Mouse (Mus musculus) spleen, adult 18-20 months (tissue): Measurements from ENCODE around the gene Aqp12.
"Not testable (repeated sequence)": the region's sequence is repeated elsewhere in the genome, so short reads cannot be mapped to it uniquely, and the experiment has no call there.

Experiments
- DNase-seq, 2 experiments: peaks; one replicate each; pipeline ENCODE4 v3.0.0; 2022; ENCODE audit warnings: mixed read lengths in 2 of 2

Aqp12 gene

GRCm38 (mm10) chr1:93006061-93006460 lies at the start of gene Aqp12:
Aqp12 (plus strand) TSS chr1:93006334.
- no peak for DNase-seq

DNA sequence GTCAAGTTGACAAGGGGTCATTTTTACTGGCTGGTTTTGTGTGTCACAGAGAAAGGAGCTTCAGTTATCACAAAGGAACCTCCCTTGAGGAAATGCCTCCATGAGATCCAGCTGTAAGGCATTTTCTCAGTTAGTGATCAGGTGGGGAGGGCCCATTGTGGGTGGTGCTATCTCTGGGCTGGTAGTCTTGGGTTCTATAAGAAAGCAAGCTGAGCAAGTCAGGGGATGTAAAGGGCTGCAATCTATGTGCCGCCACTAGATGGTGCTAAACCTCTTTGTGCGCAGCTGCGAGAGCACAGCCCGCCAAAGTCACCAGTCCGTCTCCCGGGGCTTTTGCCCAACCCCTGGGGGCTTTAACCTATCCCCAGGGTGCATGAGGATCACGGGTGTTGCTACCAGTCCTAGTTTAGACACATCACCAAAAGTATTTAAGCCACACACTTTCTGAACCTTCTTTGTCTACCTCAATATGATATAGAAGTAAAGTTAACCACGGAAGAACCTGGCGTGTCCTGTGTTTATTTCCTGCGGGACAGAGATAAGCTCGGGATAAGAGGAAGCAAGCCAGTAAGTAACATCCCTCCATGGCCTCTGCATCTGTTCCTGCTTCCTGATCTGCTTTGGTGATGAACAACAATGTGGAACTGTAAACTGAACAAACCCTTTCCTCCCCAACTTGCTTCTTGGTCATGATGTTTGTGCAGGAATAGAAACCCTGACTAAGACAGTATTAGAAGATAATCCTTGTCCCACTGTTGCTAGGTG lies 49.4 kb upstream of the Aqp12 start:
- DNase-seq = peak; percentile 41 to 68

DNA sequence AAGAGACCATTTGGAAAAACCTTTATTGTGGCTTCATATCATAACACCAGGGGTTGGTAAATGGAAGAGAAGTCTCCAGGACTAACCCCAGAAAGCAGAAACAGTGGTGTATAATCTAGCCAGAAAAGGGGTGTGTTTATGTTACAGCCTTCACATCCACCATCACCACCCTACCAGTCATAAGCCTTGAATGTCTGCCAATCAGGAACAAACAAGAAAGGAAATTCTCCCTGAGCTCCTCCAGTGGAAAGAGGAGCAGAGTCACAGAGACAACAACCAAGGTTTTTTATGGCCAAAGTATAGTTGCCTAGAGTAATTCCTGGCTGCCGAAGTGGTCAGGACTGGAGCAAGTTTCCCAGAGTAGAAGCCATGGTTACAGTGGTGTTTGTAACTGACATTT lies 47.1 kb upstream of the Aqp12 start:
- DNase-seq = no peak

DNA sequence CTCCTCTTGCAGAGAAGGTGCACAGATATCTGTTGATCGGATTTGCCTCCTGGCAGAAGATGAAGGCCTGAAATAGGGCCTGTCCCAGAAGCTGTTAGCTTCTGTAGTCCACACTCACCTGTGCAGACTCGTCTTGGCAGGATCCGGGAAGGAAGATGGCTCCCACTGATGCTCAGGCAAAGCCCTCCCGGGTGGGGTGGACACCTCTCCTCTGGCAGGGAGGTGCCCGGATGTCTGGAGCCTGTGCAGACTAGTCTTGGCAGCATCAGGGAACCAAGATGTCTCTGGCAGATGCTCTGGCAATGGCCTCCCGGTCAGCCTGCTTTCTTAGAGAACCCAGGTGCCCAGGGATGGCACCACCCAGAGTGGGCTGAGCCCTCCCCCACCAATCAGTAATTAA lies 35.3 kb upstream of the Aqp12 start:
- DNase-seq = not testable (repeated sequence)

DNA sequence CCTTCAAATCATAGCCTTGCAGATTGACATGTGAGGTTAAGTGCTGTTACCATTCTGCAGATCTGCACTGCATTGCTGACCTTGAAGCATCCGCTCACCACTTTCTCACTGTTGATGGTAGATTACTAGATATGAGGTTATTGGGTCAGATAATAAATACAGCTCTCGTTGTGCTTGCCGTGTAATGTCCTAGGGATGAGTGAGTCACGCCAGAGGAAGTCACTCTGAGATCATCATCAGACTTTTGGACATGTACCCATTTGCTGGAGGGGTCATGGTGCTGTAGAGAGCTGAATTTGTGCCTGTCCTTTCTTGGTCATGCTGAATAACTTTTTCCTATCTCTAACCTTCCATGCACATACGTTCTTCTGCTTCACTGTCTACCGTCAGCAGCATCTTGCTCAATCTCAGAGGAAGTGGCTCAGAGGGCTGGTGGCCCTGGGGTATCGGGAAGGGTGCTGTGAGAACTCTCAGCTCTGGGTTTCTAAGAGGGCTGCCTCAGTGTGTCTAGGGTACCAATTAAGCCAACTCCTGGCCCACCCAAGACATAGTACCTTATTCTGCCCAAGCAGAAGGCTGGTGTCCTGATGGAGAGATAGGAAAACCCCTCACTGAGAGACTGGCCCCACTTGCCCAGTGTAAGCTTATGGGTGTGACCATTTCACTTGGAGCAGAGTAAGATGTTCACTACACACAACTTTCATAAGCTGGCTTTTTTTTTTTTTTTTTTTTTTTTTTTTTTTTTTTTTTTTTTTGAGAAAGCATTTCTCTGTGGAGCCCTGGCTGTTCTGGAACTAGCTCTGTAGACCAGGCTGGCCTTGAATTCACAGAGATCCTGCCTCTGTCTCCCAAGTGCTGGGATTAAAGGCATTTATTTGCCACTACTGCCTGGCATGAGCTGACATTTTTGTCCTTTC lies 34.0 kb upstream of the Aqp12 start:
- no peak for DNase-seq

- peak; percentile 34 to 43 for DNase-seq
These were observed 33.3 kb upstream of the Aqp12 start for GRCm38 (mm10) chr1:92972854-92973253.

GRCm38 (mm10) chr1:92976141-92976566 lies 30.0 kb upstream of the Aqp12 start:
- DNase-seq = no peak

GRCm38 (mm10) chr1:92978645-92979044 lies 27.5 kb upstream of the Aqp12 start:
- no peak for DNase-seq

- no peak for DNase-seq
These were observed 27.0 kb upstream of the Aqp12 start for GRCm38 (mm10) chr1:92979073-92979602.

DNA sequence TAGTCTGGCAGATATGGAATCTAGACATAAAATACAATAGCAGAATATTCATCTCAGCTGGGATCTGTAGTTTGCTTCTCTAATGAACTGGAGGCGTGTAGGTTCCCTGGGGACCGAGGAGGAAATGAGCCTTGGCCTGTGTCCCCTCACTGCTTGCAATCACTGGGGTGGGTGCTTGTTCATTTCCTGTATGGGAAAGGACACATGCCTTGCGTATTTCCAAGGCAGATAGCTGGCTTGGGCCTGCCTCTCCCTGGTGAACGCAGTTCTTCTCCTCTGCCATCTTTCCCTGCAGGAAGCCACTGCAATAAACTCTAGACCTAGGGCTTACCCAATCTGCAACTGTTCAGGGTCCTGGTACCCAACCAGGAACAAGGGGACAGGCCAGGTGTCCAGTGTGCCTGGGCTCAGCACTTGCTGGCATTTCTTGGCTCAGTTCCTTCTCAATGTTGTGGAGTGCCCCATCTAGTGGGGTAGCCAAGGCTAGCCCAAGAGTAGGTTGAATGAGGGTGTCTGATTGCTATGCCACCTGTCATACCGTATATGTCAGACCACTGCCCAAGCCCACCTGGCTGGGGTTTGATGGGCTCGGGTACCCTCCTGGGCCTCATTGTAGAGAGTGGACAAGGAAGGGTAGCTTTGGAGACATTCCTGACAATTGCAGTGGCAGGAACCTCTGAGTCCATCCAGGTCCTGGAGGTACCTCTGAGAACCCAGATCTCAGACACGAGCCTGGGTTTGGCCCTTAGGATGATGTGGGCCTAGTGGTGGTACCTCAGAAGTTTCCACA lies 24.9 kb upstream of the Aqp12 start:
- no peak for DNase-seq

DNA sequence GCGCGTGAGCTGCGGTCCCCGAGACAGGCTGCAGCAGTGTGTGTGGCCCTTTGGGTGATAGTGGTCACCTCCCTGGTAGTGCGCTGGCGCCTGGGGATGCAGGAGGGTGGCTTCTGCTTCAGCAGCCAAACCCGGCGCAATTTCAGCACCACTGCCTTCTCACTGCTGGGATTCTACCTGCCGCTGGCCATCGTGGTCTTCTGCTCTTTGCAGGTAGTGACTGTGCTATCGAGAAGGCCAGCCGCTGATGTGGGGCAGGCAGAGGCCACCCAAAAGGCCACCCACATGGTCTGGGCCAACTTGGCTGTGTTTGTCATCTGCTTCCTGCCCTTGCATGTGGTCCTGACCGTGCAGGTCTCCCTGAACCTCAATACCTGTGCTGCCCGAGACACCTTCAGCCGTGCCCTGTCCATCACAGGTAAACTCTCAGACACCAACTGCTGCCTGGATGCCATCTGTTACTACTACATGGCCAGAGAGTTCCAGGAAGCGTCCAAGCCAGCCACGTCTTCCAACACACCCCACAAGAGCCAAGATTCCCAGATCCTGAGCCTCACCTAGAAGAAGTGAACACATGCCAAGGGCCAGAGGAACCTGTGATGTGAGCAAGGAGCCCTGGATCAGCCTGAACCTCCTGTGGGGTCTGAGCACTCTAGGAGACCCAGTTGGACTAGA lies 23.1 kb upstream of the Aqp12 start:
- no peak for DNase-seq

DNA sequence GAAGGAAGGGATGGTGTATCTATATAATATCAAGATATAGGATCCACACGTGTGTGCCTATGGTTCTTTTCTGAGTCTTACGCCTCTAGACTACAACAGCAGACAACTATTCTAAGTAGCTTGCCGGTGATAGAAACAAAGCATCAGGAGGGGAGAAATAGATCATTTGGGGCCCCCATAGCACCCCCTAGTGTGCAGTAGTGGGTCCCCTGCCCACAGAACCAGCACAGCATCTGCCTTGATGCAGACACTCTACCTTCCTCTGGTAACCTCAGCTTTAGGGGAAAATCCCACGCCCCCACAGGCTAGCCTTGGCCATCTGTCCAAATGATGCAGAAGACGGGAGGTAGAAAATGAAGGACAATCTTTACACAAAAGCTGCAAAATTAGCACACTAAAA lies 21.1 kb upstream of the Aqp12 start:
- no peak for DNase-seq

- DNase-seq = no peak
These were observed 17.2 kb upstream of the Aqp12 start for GRCm38 (mm10) chr1:92988894-92989293.

- DNase-seq = no peak
These were observed 16.2 kb upstream of the Aqp12 start for GRCm38 (mm10) chr1:92989891-92990290.

GRCm38 (mm10) chr1:92992214-92992855 lies 13.8 kb upstream of the Aqp12 start:
- DNase-seq = peak in 1 of 2 experiments; percentile 4

- DNase-seq = no peak
These were observed 13.3 kb upstream of the Aqp12 start for GRCm38 (mm10) chr1:92992880-92993279.

DNA sequence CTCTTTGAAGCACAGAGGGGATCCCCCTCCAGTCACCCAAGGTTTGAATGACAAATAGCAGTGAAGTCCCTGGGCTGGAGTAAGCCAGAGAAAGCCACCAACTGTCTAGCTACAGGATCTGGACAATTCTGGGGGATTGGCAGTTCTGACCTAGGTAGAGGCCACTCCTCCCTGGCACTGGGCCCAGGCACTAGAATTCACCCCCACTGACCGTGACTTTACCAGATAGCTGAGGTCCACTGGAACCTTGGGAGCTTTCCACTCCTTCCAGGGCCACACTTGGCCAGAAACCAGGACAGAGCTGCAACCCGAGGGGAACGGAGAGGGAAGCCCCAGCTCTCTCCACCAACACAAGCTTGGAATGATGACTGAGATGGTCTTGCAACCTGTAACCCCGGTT lies 3.1 kb downstream of the Aqp12 start:
- no peak for DNase-seq

- DNase-seq = peak in 1 of 2 experiments; percentile 8
These were observed 4.6 kb downstream of the Aqp12 start for GRCm38 (mm10) chr1:93010731-93011130.

DNA sequence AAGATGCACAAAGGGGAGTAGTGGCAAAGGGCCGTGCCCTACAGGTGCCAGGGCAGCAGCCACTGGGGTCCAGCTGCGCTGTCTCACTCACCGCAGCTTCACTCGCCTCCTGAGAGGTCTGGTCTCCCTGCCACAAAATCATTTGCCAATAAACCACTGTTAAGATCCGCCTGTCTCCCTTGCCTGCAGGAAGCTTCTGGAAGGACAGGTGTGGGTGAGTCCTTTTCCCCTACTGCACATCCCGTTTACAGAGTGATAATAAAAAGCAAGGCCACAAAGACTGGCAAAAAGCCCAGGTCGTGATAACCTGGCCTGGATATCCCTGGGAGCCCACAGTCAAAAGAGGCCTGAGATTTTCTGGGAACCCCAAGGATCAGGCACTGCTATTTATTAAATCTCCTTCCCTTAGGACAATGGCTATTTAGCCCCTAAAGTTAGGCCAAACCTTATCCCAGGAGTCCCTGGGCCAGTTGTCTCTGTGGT lies 6.0 kb downstream of the Aqp12 start:
- no peak for DNase-seq

- DNase-seq = no peak
These were observed 7.2 kb downstream of the Aqp12 start for GRCm38 (mm10) chr1:93013367-93013766.

DNA sequence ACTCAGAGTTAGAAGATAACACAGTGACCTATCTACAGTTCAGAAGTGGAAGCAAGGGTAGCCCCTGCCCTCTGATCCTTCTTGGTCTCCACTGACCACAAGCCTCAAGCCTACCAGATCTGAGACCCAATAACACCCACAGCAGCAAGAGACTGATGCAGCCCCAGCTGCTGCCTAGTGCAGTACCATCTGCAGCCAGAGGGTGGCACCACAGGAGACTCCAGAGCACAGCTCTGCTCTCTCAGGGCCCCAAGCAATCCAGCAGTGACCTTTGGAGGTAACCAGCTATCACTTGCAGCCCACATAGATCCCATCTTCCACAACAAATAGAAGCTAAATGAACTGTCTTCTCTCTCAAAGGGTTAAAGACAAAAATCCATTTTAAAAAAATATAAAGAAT lies 8.3 kb downstream of the Aqp12 start:
- DNase-seq = peak; percentile 43 to 73
